Mouse (Mus musculus): ENCODE results near the gene Fzd4.

GRCm38 (mm10) chr7:89391831-89392230, 12.3 kb upstream of the Fzd4 start:
- TF ChIP-seq MAX (IDR thresholded peaks at IDR 0.05) (no peak), CTCF (IDR thresholded peaks at IDR 0.05; ENCODE audit: control insufficient read depth, insufficient read depth, insufficient read length) (no peak), MYOD1 (IDR thresholded peaks at IDR 0.05; ENCODE audit: control insufficient read depth, insufficient read length, low read depth) (no peak), CEBPB (IDR thresholded peaks at IDR 0.05; ENCODE audit: low read depth) (no peak)
